Mouse (Mus musculus): ENCODE data around the gene Antxr2. TPM values are rescaled to one million over a fixed set of nuclear protein-coding genes. Genes with fewer than 3 reads are reported as not detected.

The Antxr2 gene
- total RNA-seq, 2 experiments from 2014 or later: 19.3 to 22.2 TPM

GRCm38 (mm10) chr5:97917654-97918053 lies 113.2 kb downstream of the Antxr2 start:
- ATAC-seq (ENCODE audit: poor library complexity, severe bottlenecking): no peak

DNA sequence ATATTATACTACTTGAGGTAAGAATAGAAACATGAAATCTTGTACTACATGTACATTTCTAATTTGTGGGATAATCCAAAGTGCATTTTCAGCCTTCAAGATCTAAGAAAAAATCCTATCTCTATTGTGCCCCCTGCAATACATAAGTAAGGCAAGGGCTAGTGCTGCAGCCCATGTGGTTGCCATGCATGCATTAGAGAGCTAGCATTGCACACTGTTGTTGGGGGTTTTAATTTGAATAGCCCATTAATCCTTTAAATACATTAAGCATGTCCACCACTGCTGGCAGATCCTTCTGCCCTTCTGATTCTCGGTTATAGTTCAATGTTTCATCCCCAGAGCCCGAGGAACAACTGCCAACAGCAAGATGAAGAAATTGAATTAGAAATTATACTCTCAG lies 116.0 kb downstream of the Antxr2 start:
- no peak for ATAC-seq (ENCODE audit: poor library complexity, severe bottlenecking)

DNA sequence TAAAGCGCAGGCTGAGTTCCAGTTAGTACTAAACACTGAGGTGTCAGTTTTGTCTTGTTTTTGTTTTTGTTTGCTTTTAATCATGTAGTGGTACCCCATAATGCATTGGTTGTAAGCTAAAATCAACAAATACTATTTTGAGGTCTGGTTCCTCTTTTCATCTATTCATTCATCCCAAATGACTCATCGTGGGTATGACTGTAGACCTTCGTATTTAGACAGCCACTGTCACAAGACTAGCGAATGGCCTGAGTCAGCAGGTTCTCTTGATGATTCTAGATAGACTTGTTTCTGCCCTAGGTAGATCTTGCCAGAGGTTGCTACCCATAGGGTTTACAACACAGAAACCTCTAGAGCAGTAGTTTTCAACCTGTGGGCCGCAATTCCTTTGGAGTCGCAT lies 116.9 kb downstream of the Antxr2 start:
- peak; percentile 77 for ATAC-seq (ENCODE audit: poor library complexity, severe bottlenecking)

GRCm38 (mm10) chr5:97907482-97907881 lies 123.4 kb downstream of the Antxr2 start:
- ATAC-seq (ENCODE audit: poor library complexity, severe bottlenecking): no peak

DNA sequence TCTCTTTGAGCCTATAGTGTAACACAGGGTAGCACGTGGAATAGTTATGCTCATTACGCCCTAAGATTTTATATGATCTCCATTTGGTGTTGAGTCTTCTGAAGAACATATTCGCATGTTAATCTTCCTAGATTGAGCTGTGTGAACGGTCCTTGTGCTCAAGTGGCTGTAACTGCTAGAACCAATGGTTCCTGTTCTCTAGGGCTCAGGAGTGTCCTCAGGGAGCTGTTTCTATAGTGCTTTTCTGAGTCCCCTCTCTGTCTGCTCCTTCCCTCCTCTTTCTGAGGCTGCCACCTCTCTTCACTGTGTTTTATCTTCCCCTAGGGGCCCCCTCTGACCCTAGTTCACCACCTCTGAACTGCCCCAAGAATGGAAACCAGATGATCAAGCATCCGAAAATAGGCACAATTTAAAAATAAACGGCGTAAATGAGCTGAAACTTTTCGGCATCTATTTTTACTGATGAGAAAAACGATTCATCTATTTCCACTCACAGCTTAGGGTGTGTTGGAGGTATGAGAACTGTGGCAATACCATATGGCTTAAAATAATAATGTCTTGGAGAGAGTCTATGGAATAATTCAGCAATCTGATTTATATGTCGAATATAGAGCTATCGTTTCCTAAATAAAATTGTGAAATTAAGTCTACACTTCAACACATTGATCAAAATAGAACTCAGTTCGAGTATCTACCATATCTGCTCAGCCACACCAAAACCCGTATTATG lies 124.1 kb downstream of the Antxr2 start:
- no peak for ATAC-seq (ENCODE audit: poor library complexity, severe bottlenecking)

- no peak for ATAC-seq (ENCODE audit: poor library complexity, severe bottlenecking)
These were observed 125.0 kb downstream of the Antxr2 start for GRCm38 (mm10) chr5:97905856-97906255.

- ATAC-seq (ENCODE audit: poor library complexity, severe bottlenecking): no peak
These were observed 129.7 kb downstream of the Antxr2 start for GRCm38 (mm10) chr5:97901096-97901495.

DNA sequence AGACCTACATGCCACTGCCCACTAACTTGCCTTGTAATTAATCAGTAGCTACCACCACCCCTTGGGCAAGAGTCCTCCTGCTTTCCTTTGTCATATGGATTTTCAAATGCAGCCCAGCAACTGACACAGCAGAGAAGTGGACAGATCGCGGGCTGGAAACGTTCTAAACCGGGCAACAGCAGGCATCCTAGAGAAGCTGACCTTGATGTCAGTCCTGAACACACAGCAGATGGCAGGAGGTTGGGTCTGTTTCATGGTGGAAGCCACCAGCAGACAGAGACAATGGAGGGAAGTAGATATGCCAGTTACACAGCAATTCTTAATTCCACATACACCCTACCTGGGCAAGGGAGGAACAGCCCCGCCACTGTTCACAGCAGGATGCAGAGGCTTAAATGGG lies 131.5 kb downstream of the Antxr2 start:
- ATAC-seq (ENCODE audit: poor library complexity, severe bottlenecking): no peak

DNA sequence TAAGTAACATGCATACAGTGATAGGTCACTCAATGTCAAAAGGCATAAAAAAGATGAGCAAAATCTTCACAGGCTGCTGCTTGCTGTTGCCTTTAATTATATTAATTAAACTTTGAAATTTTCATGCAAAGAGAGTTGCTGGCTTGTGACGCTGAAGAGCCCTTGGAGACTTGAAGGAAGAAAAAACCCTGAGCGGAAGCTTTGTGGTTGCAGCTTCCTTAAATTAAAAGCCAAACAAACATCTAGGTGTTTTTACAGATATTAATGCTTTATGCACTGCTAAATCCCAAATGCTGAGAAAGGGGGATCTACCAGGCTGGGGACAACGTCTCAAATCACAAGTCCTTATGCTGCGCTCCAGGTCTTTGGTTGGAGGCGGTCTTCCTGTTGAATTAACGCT lies 145.4 kb downstream of the Antxr2 start:
- peak; percentile 55 for ATAC-seq (ENCODE audit: poor library complexity, severe bottlenecking)

- no peak for ATAC-seq (ENCODE audit: poor library complexity, severe bottlenecking)
These were observed 146.7 kb downstream of the Antxr2 start for GRCm38 (mm10) chr5:97884110-97884509.

- no peak for ATAC-seq (ENCODE audit: poor library complexity, severe bottlenecking)
These were observed 149.4 kb downstream of the Antxr2 start for GRCm38 (mm10) chr5:97881421-97881820.

GRCm38 (mm10) chr5:97880115-97880514 lies 150.7 kb downstream of the Antxr2 start:
- peak; percentile 71 for ATAC-seq (ENCODE audit: poor library complexity, severe bottlenecking)

- ATAC-seq (ENCODE audit: poor library complexity, severe bottlenecking): no peak
These were observed 152.0 kb downstream of the Antxr2 start for GRCm38 (mm10) chr5:97878871-97879270.

GRCm38 (mm10) chr5:97878215-97878794 lies 152.5 kb downstream of the Antxr2 start:
- ATAC-seq (ENCODE audit: poor library complexity, severe bottlenecking): peak; percentile 33; the same call in 1 of the 2 replicates

- ATAC-seq (ENCODE audit: poor library complexity, severe bottlenecking): no peak
These were observed 153.9 kb downstream of the Antxr2 start for GRCm38 (mm10) chr5:97876895-97877294.

DNA sequence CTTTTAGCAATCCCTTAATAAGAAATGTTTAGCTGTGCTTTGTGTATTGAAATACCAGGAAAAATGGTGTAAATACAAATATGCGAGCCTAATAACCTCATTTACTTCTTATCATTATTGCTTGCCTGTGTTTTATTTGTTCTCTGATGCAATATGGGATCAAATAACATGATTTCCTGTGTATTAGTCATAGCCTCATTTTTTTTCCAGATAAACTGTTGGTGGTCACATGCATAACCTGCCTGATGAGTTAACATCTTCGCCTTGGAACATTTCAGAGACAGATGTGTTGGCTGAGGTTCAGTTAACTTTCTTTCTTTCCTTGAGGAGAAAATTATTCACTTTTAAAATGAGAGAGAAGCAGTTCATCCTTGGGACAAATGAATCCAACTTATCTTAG lies 162.9 kb downstream of the Antxr2 start:
- no peak for ATAC-seq (ENCODE audit: poor library complexity, severe bottlenecking)

GRCm38 (mm10) chr5:97866975-97867374 lies 163.9 kb downstream of the Antxr2 start:
- no peak for ATAC-seq (ENCODE audit: poor library complexity, severe bottlenecking)

- ATAC-seq (ENCODE audit: poor library complexity, severe bottlenecking): no peak
These were observed 173.7 kb downstream of the Antxr2 start for GRCm38 (mm10) chr5:97857101-97857500.

DNA sequence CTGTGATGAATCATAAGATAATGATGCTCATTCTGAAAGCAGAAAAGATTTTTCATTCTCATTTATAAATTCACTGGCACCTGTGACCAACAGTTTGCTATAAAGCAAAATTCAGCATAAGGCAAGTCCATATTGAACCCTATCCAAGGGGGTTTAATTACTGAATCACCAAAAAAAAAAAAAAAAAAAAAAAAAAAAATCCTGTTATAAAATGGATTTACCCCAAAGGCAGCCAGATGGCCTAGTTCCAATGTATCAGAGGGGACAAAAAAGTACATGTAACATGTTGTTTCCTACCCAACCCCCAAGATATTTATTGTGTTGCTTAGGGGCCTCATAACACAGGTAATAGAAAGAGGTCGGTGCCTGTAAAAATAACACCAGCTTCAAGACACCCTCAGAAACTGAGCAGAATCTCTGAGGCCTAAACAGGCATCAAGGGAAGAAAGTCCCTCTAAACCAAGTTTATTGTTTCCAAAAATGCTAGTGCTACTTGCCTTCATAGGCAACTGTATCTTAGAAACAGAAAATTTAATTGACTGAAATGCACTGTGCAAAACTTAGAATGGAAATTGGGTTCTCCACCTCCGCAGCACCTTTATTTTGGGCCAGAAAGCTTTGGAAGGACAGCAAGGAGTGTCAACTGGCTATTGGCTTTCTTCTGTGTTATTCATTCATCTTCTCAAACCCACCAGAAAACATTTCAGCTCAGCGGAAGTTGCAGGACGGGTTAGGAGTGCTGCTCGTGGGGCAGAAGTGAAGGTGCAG lies 178.7 kb downstream of the Antxr2 start:
- ATAC-seq (ENCODE audit: poor library complexity, severe bottlenecking): no peak

- ATAC-seq (ENCODE audit: poor library complexity, severe bottlenecking): no peak
These were observed 183.5 kb downstream of the Antxr2 start for GRCm38 (mm10) chr5:97847204-97847895.

GRCm38 (mm10) chr5:97846503-97846902 lies 184.3 kb downstream of the Antxr2 start:
- no peak for ATAC-seq (ENCODE audit: poor library complexity, severe bottlenecking)

All from megakaryocyte, adult 5-6 weeks (primary cell).